Mouse (Mus musculus) hindbrain, postnatal 0 days (tissue): ENCODE measurements at regions not wholly inside any gene's neighbourhood (a gene's known extent, or its start where the extent isn't known, plus 50 kb on each side); places are given as distances from the start of the nearest gene placed in this dataset.

ENCODE experiments used
- ATAC-seq: fragments of 200-750 bp; cut with Nextera tagmentation; 2 replicates; pipeline ENCODE4 v1.8.0; 2017; ENCODE audit warnings: mild to moderate bottlenecking, moderate TSS enrichment, moderate library complexity
- DNase-seq: peaks from one replicate; pipeline ENCODE4 v3.0.0-alpha.2; 2015; ENCODE audit warnings: low spot score
- H3K27ac ChIP-seq: fragments of 300-500 bp; sonication (generic); 2 replicates; pipeline ENCODE4 v1.5.1; 2014; ENCODE audit warnings: mild to moderate bottlenecking
- H3K27me3 ChIP-seq: fragments of 300-500 bp; sonication (generic); 2 replicates; pipeline ENCODE4 v1.6.1; 2014; ENCODE audit warnings: low read length, mixed read lengths; ENCODE audit not compliant: insufficient read depth
- H3K36me3 ChIP-seq: fragments of 300-500 bp; sonication (generic); 2 replicates; pipeline ENCODE4 v1.6.1; 2014; ENCODE audit warnings: low read length, mixed read lengths; ENCODE audit not compliant: insufficient read depth
- H3K4me1 ChIP-seq: fragments of 300-500 bp; sonication (generic); 2 replicates; pipeline ENCODE4 v1.6.1; 2014; ENCODE audit warnings: antibody characterized with exemption, low read length, mixed read lengths; ENCODE audit not compliant: insufficient read depth
- H3K4me2 ChIP-seq: fragments of 300-500 bp; sonication (generic); 2 replicates; pipeline ENCODE4 v1.6.1; 2014; ENCODE audit warnings: low read depth, mild to moderate bottlenecking, low read length, moderate library complexity, mixed read lengths
- H3K4me3 ChIP-seq: fragments of 300-500 bp; sonication (generic); 2 replicates; pipeline ENCODE4 v1.5.1; 2014; ENCODE audit warnings: low read length
- H3K9ac ChIP-seq: fragments of 300-500 bp; sonication (generic); replicated peaks from 2 replicates; pipeline ENCODE4 v1.6.1; 2014; ENCODE audit warnings: mild to moderate bottlenecking, low read length, moderate library complexity, mixed read lengths
- H3K9me3 ChIP-seq: fragments of 300-500 bp; sonication (generic); 2 replicates; pipeline ENCODE4 v1.6.1; 2016; ENCODE audit warnings: low read length, mixed read lengths
- CTCF ChIP-seq: IDR thresholded peaks from 2 replicates; pipeline ENCODE4 v1.5.1; 2016; ENCODE audit warnings: antibody characterized with exemption, control low read depth, low read depth
- WGBS: fragments of 180-500 bp; shearing (Covaris S2); extraction: QIAGEN DNeasy Blood & Tissue Kit; methylation state at CpG from one replicate; pipeline ENCODE4 v1.1.7; 2014; 5-methylcytosine and 5-hydroxymethylcytosine counted together

DNA sequence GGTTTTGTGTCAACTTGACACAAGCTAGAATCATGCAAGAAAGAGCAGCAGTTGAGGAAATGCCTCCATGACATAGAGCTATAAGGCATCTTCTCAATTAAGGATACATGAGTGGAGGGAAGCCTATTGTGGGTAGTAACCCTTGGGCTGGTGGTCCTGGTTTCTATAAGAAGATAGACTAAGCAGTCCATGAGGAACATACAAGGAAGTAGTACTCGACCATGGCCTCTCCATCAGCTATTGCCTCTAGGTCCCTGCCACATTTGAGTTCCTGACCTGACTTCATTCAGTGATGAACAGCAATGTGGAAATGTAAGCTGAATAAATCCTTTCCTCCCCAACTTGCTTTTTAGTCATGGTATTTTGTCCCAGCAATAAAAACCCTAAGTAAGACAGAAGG lies 51.2 kb upstream of the Hsf2 start:
- H3K27ac ChIP-seq: no peak overlapping the region
- H3K4me2 ChIP-seq: no peak overlapping the region
- no peak overlapping the region for H3K4me3 ChIP-seq
- DNase-seq (no peak), ATAC-seq (peak; percentile 21; the same call in 1 of the 2 replicates)
- WGBS: 82% methylated on average over 1 of the region's 1 CpGs
- no peaks in the 10 kb centered on the region for H3K36me3 ChIP-seq
- no peak overlapping the region for H3K9ac ChIP-seq
- H3K4me1 ChIP-seq: no peaks in the 10 kb centered on the region
- H3K9me3 ChIP-seq: no peaks in the 10 kb centered on the region
- no peak for TF ChIP-seq CTCF
- H3K27me3 ChIP-seq: no peaks in the 10 kb centered on the region
